Mouse (Mus musculus) right cerebral cortex, postnatal 25 days (tissue): ENCODE measurements around the gene Olfr266.

Experiments
- DNase-seq: peaks from one replicate; pipeline ENCODE4 v3.0.0; 2022

Gene Olfr266

DNA sequence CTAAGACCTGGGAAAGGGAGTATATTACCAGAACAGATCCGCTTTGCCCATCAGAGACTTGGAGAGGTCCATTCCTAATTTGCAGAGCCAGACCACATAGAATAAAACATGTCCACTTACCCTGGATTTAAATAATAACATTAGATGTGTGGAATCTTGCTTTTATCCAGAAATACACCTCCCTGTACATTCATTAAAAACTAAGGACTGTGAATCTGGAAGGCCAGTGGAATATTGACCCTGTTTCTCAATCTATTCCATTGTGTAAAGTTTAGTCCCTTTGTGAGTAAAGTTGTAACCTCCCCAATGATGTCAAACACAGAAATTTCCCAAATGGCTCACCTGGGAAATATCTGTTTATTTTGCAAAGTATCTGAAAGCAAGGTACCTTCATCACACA, at the start of gene Olfr266:
TSS of gene Olfr266 (minus strand) at position 101 of the 400 bp plus-strand sequence.
- no peak for DNase-seq

GRCm38 (mm10) chr3:106875626-106876025, 49.5 kb upstream of the Olfr266 start:
- DNase-seq = peak; percentile 4

- no peak for DNase-seq
These were observed 46.8 kb upstream of the Olfr266 start for GRCm38 (mm10) chr3:106872893-106873292.

DNA sequence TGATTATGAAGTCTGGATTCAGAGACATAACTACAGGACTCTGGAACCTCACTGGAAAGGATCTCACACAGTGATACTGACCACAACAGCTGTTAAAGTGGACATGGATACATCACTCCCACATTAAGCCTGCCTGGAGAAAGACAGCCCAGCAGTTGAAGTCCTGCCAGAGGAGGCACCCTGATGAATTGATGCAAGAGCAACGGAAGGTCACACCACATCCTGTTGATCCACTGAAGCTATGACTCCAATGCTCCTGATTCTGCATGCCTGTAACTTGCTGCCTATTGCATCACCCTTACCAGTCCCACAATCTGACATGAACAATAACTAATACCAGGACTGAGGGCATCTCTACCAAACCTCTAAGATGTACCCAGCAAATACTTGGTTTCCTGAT, 6.0 kb upstream of the Olfr266 start:
- DNase-seq = no peak

DNA sequence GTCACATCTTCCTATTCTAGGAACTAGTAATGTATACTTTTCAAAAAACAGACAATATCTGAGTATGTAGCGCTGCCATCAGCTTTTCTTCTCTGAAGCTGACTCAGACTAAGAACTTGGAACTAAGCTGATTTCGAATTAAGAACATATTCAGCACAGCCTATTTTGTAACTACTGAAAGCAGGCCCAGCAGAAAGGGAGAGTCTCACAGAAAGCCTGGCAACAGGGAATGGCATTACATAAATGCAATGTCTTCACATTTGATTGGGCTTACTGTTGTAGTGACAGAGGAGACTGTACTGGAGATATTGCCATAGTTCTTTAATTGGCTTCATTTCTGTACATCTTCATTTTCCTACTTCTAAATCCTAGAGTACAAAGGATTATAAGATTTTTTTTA, 8.4 kb downstream of the Olfr266 start:
- no peak for DNase-seq

DNA sequence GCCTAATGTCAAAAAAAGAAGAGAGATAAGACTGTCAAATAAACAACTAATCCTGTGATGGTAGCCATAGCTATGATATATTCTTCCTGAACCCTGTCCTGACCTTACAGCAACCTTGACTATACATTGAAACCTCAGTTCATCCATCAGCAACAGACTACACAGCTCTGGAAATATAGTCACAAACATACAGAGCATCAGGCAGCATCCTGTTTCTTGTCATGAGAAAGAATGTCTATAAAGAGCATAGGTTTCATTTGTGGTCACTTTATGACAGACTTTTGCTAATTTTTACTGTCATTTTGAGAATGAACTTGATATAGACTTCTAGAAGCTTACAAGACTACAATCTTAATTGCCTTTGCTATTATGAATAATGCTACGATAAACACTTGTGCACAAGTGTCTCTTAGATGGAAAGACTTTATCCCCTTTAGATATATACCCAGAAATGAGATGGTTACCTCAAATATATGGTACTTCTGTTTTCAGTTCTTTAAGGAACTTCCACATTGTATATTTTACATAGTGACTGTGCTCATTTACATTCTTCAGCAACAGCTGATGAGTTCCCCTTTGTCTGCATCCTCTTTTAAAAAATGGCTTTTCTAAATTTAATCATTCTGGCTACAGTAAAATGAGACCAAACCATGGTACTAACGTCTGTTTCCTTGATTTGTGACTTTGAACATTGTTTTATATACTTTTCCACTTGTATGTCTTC, 17.0 kb downstream of the Olfr266 start:
- no peak for DNase-seq

- DNase-seq = no peak
These were observed 28.0 kb downstream of the Olfr266 start for GRCm38 (mm10) chr3:106798079-106798478.

DNA sequence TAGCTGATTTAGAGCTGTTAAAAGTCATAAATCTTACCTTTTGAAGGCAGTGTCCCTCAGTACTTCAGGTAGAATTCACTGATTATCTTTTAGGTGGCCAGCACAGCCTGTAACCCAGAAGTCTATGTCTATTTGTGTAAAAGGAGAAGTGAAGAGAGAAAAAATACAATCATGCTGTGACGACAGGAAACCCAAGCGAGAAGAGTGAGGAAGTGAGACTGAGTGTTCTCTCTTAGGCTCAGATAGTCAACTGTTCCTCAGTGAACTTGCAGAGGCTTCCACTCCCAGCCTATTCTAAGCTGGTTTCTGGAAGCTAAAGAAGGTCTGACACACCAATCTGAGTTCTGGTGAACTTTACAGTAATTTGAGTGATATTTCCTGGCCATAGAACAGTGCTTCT, 36.2 kb downstream of the Olfr266 start, which contains the start of gene Cd53:
TSS of gene Cd53 (minus strand) at position 220 of the 400 bp plus-strand sequence.
- no peak for DNase-seq

DNA sequence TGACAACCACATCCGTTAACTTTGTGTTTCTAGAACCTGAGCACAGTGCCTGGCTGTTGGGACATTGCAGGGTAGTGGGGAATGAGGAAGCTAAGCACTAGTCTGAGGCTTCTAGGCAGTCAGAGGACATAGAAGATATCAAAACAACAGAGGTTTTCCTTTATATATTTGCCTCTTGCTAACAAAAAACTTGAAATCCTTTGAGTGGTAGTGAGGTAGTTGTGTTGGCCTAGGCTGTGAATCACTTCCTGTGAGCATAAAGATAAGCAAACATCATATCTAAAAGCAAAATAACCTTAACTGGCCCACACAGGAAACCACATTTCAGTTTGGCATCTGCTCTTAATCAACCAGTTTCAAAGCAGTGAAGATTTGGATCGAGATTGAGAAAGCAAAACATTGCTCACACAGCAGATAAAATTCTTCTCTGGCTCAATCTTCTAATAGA, 37.6 kb downstream of the Olfr266 start:
- no peak for DNase-seq

- no peak for DNase-seq
These were observed 38.1 kb downstream of the Olfr266 start for GRCm38 (mm10) chr3:106787972-106788371.

GRCm38 (mm10) chr3:106785130-106785529, 41.0 kb downstream of the Olfr266 start:
- no peak for DNase-seq

DNA sequence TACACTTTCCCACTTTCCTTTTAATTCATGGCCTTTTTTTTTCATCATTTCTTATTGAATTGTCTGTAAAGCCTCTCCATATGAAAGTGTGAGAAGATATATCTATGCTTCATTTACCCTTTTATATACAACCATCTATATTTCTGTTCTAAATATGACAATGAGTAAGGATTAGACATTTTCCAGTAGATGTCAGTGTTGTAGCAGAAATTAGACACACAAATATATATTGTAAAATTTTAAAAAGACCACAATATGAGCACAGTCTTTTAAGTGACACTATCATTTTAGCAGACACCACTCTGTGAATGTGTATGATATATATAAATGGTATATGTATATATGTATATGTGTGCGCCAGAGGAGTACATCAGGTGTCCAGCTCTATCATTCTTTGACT, 54.3 kb downstream of the Olfr266 start:
- no peak for DNase-seq
